Mouse (Mus musculus): ENCODE measurements around the gene Cnot8. TPM values are rescaled to one million over a fixed set of nuclear protein-coding genes. Genes with fewer than 3 reads are reported as not detected.

The Cnot8 gene
- polyA plus RNA-seq, 1 experiment, result 0.36 TPM

DNA sequence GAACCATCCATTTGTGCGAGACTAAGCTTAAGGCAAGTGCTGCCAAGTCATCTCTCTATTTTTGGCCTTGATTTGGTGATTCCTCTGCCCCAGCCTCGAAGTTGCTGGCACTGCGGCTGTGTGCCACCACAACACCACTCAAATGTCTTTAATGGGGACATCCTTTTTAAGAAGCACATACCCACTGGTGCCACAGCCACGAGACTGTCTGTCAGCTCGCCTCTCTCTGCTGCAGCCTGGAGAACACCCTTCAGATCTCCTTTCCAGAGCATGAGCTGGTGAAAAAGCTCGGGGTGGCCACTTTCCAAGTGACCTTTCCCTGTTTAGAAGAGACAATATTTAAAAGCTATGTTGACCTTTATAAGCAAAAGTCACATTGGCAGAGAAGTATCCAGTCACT lies 32.7 kb downstream of the Cnot8 start:
- Histone ChIP-seq H3K9me3 (ENCODE audit: control insufficient read depth, low read length) (no peaks in the 10 kb centered on the region), H3K4me1 (ENCODE audit: control insufficient read depth) (peaks cover 4% of the 10 kb centered on the region; the same call in 1 of the 2 replicates), H3K4me3 (replicated peaks) (no peak overlapping the region), H3K27me3 (ENCODE audit: control insufficient read depth) (no peaks in the 10 kb centered on the region), H3K36me3 (ENCODE audit: control insufficient read depth) (peaks cover 87% of the 10 kb centered on the region)
- no peak for TF ChIP-seq GATA1 (IDR thresholded peaks at IDR 0.05; ENCODE audit: low read length)

DNA sequence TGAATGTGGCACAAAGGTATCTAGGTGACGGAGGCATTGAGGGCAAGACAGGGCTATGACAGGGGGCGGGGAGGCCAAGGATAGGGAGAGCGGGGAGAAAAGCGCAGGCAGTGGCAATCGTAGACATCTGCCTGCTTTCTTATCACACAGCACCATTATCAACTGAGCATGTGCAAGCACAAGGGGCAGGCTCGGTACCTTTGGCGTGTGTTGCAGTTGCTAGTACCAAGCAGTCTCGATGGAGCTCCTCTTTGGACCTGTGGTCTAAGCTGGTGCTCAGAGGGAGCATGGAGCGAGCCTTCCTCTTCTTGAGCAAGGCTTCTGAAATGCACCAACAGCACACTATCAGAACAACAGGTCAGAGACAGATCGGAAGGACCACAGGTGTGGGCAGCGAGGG lies 34.9 kb downstream of the Cnot8 start:
- Histone ChIP-seq H3K27me3 (ENCODE audit: control insufficient read depth) (no peaks in the 10 kb centered on the region), H3K4me3 (replicated peaks) (no peak overlapping the region), H3K4me1 (ENCODE audit: control insufficient read depth) (peaks cover 4% of the 10 kb centered on the region; the same call in 1 of the 2 replicates), H3K36me3 (ENCODE audit: control insufficient read depth) (peaks cover 85% of the 10 kb centered on the region), H3K9me3 (ENCODE audit: control insufficient read depth, low read length) (no peaks in the 10 kb centered on the region)
- TF ChIP-seq TAL1 (IDR thresholded peaks at IDR 0.05; ENCODE audit: low read length) (no peak), GATA1 (IDR thresholded peaks at IDR 0.05; ENCODE audit: low read length) (no peak)

DNA sequence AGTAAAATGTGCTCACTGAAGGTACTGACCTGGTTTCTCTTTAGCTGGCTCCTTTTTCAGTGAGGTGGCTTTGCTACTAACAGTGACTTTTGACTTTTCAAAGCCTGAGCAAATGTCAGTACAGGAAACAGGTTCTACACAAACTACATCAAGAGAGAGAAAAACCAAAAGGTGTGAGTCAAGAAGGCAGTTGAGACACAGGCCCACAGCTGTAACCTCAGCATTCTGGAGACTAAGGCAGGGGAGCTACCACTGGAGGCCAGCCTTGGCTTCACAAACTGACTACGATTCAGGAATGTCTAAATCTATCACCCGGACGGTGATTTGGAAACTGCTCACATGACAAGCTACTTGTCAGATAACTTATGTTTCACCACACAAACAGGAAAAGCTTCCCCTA lies 35.5 kb downstream of the Cnot8 start:
- Histone ChIP-seq H3K4me1 (ENCODE audit: control insufficient read depth) (peaks cover 4% of the 10 kb centered on the region; the same call in 1 of the 2 replicates), H3K9me3 (ENCODE audit: control insufficient read depth, low read length) (no peaks in the 10 kb centered on the region), H3K27me3 (ENCODE audit: control insufficient read depth) (no peaks in the 10 kb centered on the region), H3K4me3 (replicated peaks) (no peak overlapping the region), H3K36me3 (ENCODE audit: control insufficient read depth) (peaks cover 85% of the 10 kb centered on the region)
- TF ChIP-seq TAL1 (IDR thresholded peaks at IDR 0.05; ENCODE audit: low read length) (no peak), GATA1 (IDR thresholded peaks at IDR 0.05; ENCODE audit: low read length) (no peak)

DNA sequence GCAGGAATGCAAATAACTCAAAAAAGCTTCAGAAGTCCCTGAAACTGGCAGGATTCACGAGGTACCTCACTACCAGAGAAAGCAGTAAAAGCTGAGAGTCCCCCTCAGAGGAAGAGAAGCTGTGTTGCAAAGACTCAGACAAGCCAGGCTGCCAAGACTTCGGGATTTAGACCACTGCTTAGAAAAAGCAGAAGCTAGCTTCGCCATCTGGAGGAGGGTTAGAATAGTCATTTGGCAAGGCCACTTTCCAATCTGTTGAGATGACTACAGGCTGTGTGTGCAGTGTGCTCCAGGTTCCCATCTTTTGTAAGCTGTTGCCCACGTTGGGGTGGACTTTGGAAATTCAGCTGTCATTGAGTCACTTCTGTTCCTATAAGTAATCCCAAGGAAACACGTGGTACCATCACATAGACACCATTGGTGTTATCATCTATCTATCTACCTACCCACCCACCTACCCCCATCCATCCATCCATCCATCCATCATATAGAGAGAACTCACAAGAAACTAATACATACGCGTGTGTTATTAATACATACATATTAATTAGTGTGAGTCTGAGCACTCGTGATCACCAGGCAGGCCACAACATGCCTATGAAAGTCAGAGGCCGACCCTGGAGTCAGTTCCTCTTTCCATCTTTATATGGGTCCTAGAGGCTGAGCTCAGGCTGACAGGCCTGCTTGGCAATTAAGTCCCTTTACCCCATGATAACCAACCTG lies 39.9 kb downstream of the Cnot8 start:
- H3K4me1 ChIP-seq (ENCODE audit: control insufficient read depth), result peaks cover 2% of the 10 kb centered on the region; the same call in 1 of the 2 replicates
- no peaks in the 10 kb centered on the region for H3K9me3 ChIP-seq (ENCODE audit: control insufficient read depth, low read length)
- TF ChIP-seq TAL1 (IDR thresholded peaks at IDR 0.05; ENCODE audit: low read length), result no peak
- no peak for TF ChIP-seq GATA1 (IDR thresholded peaks at IDR 0.05; ENCODE audit: low read length)
- peaks cover 89% of the 10 kb centered on the region for H3K36me3 ChIP-seq (ENCODE audit: control insufficient read depth)
- no peaks in the 10 kb centered on the region for H3K27me3 ChIP-seq (ENCODE audit: control insufficient read depth)
- H3K4me3 ChIP-seq (replicated peaks), result no peak overlapping the region

DNA sequence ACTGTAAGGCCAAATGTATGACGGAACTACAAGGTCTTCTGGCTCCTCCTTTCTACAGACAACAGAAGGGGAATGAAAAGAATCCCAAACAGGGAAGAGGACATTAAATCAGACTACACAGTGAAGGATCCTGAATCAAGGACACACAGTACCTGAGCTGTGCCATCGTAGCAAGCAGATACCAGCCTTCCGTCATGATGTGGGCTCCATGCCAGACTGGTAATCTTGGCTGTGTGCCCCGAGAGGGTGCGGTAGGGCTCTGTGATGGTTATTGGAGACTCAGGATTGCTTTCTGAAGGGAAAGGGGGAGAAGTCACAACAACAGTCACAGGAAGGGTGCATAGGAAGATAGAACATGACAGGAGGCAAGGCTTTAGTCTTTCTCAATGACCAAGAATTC lies 42.3 kb downstream of the Cnot8 start:
- TF ChIP-seq TAL1 (IDR thresholded peaks at IDR 0.05; ENCODE audit: low read length), result no peak
- no peak for TF ChIP-seq GATA1 (IDR thresholded peaks at IDR 0.05; ENCODE audit: low read length)
- Histone ChIP-seq H3K4me3 (replicated peaks) (no peak overlapping the region), H3K9me3 (ENCODE audit: control insufficient read depth, low read length) (no peaks in the 10 kb centered on the region), H3K4me1 (ENCODE audit: control insufficient read depth) (no peaks in the 10 kb centered on the region), H3K27me3 (ENCODE audit: control insufficient read depth) (no peaks in the 10 kb centered on the region), H3K36me3 (ENCODE audit: control insufficient read depth) (peaks cover 85% of the 10 kb centered on the region)

DNA sequence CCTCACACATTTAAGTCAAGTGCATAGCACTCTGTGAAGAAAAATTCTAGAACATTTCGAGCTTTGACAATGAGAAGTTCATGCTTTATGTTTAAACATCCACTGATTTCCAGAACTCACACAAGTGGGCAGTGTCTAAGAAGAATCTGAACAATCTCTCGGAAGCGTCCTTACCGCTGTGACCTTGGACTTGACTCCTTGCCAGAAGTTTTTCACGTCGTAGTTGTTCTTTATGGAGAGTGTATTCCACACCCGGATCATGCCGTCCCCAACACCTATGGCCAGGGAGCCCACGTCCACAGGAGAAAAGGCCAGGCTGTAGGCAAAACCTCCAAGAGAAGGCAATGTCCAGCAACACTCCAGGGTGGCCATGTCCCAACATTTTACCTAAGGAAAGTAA lies 51.5 kb downstream of the Cnot8 start:
- Histone ChIP-seq H3K27me3 (ENCODE audit: control insufficient read depth) (no peaks in the 10 kb centered on the region), H3K4me1 (ENCODE audit: control insufficient read depth) (no peaks in the 10 kb centered on the region; the same call in 1 of the 2 replicates), H3K36me3 (ENCODE audit: control insufficient read depth) (peaks cover 78% of the 10 kb centered on the region), H3K9me3 (ENCODE audit: control insufficient read depth, low read length) (no peaks in the 10 kb centered on the region), H3K4me3 (replicated peaks) (no peak overlapping the region)
- TF ChIP-seq GATA1 (IDR thresholded peaks at IDR 0.05; ENCODE audit: low read length) (no peak), TAL1 (IDR thresholded peaks at IDR 0.05; ENCODE audit: low read length) (no peak)

DNA sequence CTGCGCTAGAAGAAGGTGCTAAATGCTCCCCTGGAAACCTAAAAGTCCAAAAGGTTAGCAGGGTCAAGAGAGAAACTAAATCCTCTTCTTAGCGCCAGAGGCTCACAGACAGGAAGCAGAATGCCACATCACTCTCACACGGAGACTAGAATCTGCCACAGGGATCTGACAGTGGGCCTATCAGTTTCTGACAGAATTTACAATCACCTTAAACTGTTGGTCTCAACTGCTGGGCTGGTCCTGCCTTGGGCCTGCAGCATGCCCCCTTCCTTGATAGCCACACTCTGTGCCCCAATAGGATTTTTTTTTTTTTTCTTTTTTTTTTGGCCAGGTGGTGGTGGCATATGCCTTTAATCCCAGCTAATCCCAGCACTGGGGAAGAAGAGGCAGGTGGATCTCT lies 52.9 kb downstream of the Cnot8 start:
- Histone ChIP-seq H3K4me1 (ENCODE audit: control insufficient read depth) (no peaks in the 10 kb centered on the region; the same call in 1 of the 2 replicates), H3K4me3 (replicated peaks) (no peak overlapping the region), H3K9me3 (ENCODE audit: control insufficient read depth, low read length) (no peaks in the 10 kb centered on the region), H3K27me3 (ENCODE audit: control insufficient read depth) (no peaks in the 10 kb centered on the region), H3K36me3 (ENCODE audit: control insufficient read depth) (peaks cover 80% of the 10 kb centered on the region)
- TF ChIP-seq TAL1 (IDR thresholded peaks at IDR 0.05; ENCODE audit: low read length), result no peak
- no peak for TF ChIP-seq GATA1 (IDR thresholded peaks at IDR 0.05; ENCODE audit: low read length)

DNA sequence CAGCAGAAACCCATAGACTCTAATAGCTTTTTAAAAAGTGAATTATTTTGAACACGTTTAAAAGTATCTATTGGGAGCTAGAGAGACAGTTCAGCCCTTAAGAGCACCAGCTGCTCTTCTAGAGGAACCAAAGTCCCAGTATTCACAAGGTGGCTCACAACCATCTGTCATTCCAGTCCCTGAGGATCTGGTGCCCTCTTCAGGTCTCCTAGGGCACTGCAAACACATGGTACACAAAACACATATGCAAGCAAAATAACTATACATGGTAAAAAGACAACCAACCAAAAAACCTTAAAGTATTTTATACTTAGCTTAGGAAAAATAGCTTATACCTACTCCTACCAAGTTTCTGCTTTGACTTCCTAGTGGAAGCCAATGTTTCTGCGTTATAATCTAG lies 61.1 kb downstream of the Cnot8 start:
- Histone ChIP-seq H3K36me3 (ENCODE audit: control insufficient read depth) (peaks cover 63% of the 10 kb centered on the region), H3K4me3 (replicated peaks) (no peak overlapping the region), H3K4me1 (ENCODE audit: control insufficient read depth) (peaks cover 24% of the 10 kb centered on the region), H3K27me3 (ENCODE audit: control insufficient read depth) (no peaks in the 10 kb centered on the region), H3K9me3 (ENCODE audit: control insufficient read depth, low read length) (peaks cover 5% of the 10 kb centered on the region; the same call in 1 of the 2 replicates)
- TF ChIP-seq GATA1 (IDR thresholded peaks at IDR 0.05; ENCODE audit: low read length) (no peak), TAL1 (IDR thresholded peaks at IDR 0.05; ENCODE audit: low read length) (no peak)

DNA sequence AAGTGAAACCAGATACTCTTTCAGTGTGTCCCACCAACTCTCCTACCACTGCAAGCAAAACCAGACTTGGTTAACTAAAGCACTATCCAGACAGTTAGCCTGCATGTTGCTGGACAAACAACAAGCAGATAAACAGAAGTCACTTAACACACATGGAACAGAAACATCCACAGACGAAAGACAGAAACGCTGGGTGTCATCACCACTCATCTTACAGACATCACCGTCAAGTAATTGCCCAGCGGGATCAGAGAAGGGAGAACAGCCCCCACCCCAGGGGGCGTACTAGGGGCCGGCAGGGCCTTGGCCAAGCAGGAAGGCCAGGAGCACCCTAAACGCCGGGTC lies 63.8 kb downstream of the Cnot8 start:
- Histone ChIP-seq H3K4me1 (ENCODE audit: control insufficient read depth) (peaks cover 43% of the 10 kb centered on the region), H3K4me3 (replicated peaks) (peak overlapping the region; percentile 88), H3K27me3 (ENCODE audit: control insufficient read depth) (no peaks in the 10 kb centered on the region), H3K9me3 (ENCODE audit: control insufficient read depth, low read length) (peaks cover 5% of the 10 kb centered on the region; the same call in 1 of the 2 replicates), H3K36me3 (ENCODE audit: control insufficient read depth) (peaks cover 42% of the 10 kb centered on the region)
- TF ChIP-seq TAL1 (IDR thresholded peaks at IDR 0.05; ENCODE audit: low read length) (no peak), GATA1 (IDR thresholded peaks at IDR 0.05; ENCODE audit: low read length) (no peak)

Other genes starting within 250 kb of the Cnot8 start
- 31.7 and 32.8 TPM in 2 replicates for gene Larp1, start 95.1 kb upstream of the Cnot8 start, polyA plus RNA-seq (2012)
- not detected in 2 replicates for gene Gm12248, start 11.0 kb upstream of the Cnot8 start, polyA plus RNA-seq (2012)
- 0.22 and 0.29 TPM in 2 replicates for gene Gemin5, start 64.4 kb downstream of the Cnot8 start, polyA plus RNA-seq (2012)
- 2.0 and 2.9 TPM in 2 replicates for gene Mrpl22, start 67.5 kb downstream of the Cnot8 start, polyA plus RNA-seq (2012)
- gene Igtp, start 95.4 kb downstream of the Cnot8 start, polyA plus RNA-seq (2012), result 2.2 and 2.7 TPM in 2 replicates
- 0.61 and 0.98 TPM in 2 replicates for gene Irgm2, start 95.5 kb downstream of the Cnot8 start, polyA plus RNA-seq (2012)
- gene 4930438A08Rik, start 170.6 kb downstream of the Cnot8 start, polyA plus RNA-seq (2012), result not detected in 2 replicates
- gene Zfp692, start 202.9 kb downstream of the Cnot8 start, polyA plus RNA-seq (2012), result 1.1 and 1.6 TPM in 2 replicates
- gene Zfp672, start 226.2 kb downstream of the Cnot8 start, polyA plus RNA-seq (2012), result 1.8 and 2.6 TPM in 2 replicates
- 3.4 and 5.6 TPM in 2 replicates for gene Sh3bp5l, start 226.6 kb downstream of the Cnot8 start, polyA plus RNA-seq (2012)

Data from erythroblast, embryonic 14.5 days (primary cell).